Mouse (Mus musculus) liver, adult 2 months (tissue): ENCODE results near the gene Pltp. TPM values are rescaled to one million over a fixed set of nuclear protein-coding genes. Genes with fewer than 3 reads are reported as not detected.

ENCODE experiments used
- DNase-seq: peaks from one replicate; pipeline ENCODE4 v3.0.0-alpha.2; 2011; ENCODE audit warnings: low read depth, low spot score; ENCODE audit errors: extremely low read depth
- H3K27ac ChIP-seq: fragments of 200-500 bp; replicated peaks from 2 replicates; pipeline ENCODE4 v1.5.1; 2012; ENCODE audit warnings: low read depth, mild to moderate bottlenecking, control low read depth, inconsistent platforms, low read length; ENCODE audit not compliant: insufficient read depth
- H3K27me3 ChIP-seq: fragments of 200-500 bp; 2 replicates; pipeline ENCODE4 v1.6.1; 2012; ENCODE audit warnings: mild to moderate bottlenecking, moderate library complexity, low read length, inconsistent platforms; ENCODE audit not compliant: control insufficient read depth, insufficient read depth
- H3K36me3 ChIP-seq: fragments of 200-500 bp; 2 replicates; pipeline ENCODE4 v1.6.1; 2012; ENCODE audit warnings: low read length, inconsistent platforms; ENCODE audit not compliant: control insufficient read depth, insufficient read depth
- H3K4me1 ChIP-seq: fragments of 200-500 bp; 2 replicates; pipeline ENCODE4 v1.6.1; 2011; ENCODE audit warnings: low read length; ENCODE audit not compliant: control insufficient read depth, insufficient read depth
- H3K4me3 ChIP-seq: fragments of 200-500 bp; 2 replicates; pipeline ENCODE4 v1.5.1; 2011; ENCODE audit warnings: low read depth, mild to moderate bottlenecking, control low read depth, low read length, moderate library complexity; ENCODE audit not compliant: insufficient read depth
- H3K79me2 ChIP-seq: fragments of 200-500 bp; 2 replicates; pipeline ENCODE4 v1.6.1; 2012; ENCODE audit warnings: inconsistent platforms, mild to moderate bottlenecking, low read length, moderate library complexity; ENCODE audit not compliant: control insufficient read depth, insufficient read depth
- H3K9ac ChIP-seq: fragments of 200-500 bp; 2 replicates; pipeline ENCODE4 v1.6.1; 2012; ENCODE audit warnings: low read depth, mild to moderate bottlenecking, control low read depth, inconsistent platforms, low read length
- CTCF ChIP-seq: fragments of 200-500 bp; IDR thresholded peaks from 2 replicates; pipeline ENCODE4 v1.5.1; 2011; ENCODE audit warnings: low read depth, low read length, control low read depth
- POLR2A ChIP-seq: fragments of 200-500 bp; IDR thresholded peaks from 2 replicates; pipeline ENCODE4 v1.6.1; 2011; ENCODE audit warnings: low read length, control low read depth; ENCODE audit not compliant: insufficient read depth; ENCODE audit errors: extremely low read depth
- WGBS: fragments of 180-500 bp; shearing (Covaris S2); methylation state at CpG from one replicate; pipeline ENCODE4 v1.1.7; 2018; 5-methylcytosine and 5-hydroxymethylcytosine counted together
- polyA plus RNA-seq: library from polyadenylated mRNA; depleted of rRNA; stranded (reverse); fragments of >200 nt; gene quantifications from 2 replicates; pipeline ENCODE4 v1.2.3, GENCODE M21; 2012; rRNA removed
- total RNA-seq: library from RNA; depleted of rRNA; stranded (reverse); fragments of >200 nt; gene quantifications from 2 replicates; pipeline ENCODE4 v1.2.3, GENCODE M21; 2014; rRNA removed

The Pltp gene
- total and polyA plus RNA-seq, 2 experiments: 22.1 to 92.8 TPM

DNA sequence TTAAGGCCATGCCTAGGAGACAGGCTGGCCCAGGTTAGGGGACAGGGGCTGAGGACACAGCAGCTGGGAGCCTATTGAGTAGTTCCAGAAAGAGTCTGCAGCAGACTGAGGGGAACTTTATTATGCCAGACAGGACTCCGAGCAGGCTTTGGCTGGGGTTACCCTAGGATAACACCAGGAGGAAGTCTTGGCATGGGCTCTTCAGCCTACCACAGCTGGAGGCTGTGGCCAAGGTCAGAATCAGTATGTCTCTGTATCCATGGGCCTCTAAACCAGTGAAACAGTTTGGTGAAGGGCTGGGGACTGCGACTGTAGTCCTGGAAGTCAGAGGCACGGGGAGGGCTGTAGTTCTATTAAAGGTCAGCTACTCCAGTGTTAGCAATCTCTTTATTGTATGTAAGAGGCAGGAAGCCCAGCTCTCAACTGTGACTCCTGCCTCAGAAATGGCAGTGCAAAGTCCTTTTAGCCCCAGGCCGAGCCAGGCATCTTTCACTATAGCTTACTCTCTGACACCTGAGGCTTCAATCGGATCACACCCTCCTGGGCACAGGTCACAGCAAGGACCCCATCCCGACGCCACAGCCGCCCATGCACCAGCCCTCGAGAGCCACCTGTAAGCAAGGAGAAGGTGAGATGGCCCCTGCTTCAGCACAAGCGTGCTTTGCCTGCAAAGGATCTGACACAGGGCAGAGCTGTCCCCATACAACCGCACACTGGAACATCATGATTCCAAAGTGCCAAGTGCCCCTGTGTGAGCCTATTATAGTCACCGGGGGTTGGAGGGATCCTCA, 64.9 kb downstream of the Pltp start:
- Histone ChIP-seq H3K79me2 (no peaks in the 10 kb centered on the region), H3K9ac (no peak overlapping the region), H3K4me1 (peaks cover 13% of the 10 kb centered on the region), H3K36me3 (peaks cover 16% of the 10 kb centered on the region), H3K27ac (no peak overlapping the region), H3K4me3 (no peak overlapping the region), H3K27me3 (no peaks in the 10 kb centered on the region)
- WGBS: 77% methylated on average over 12 of the region's 12 CpGs
- no peak for DNase-seq
- TF ChIP-seq CTCF (no peak), POLR2A (no peak)

- TF ChIP-seq POLR2A (no peak), CTCF (no peak)
- DNase-seq: no peak
- H3K36me3 ChIP-seq: peaks cover 11% of the 10 kb centered on the region
- no peak overlapping the region for H3K4me3 ChIP-seq
- 75% methylated on average over 18 of the region's 18 CpGs for WGBS
- no peaks in the 10 kb centered on the region for H3K27me3 ChIP-seq
- H3K4me1 ChIP-seq: peaks cover 16% of the 10 kb centered on the region
- no peak overlapping the region for H3K9ac ChIP-seq
- H3K27ac ChIP-seq: no peak overlapping the region
- no peaks in the 10 kb centered on the region for H3K79me2 ChIP-seq
Observed at GRCm38 (mm10) chr2:164791841-164792261, 65.7 kb downstream of the Pltp start.

DNA sequence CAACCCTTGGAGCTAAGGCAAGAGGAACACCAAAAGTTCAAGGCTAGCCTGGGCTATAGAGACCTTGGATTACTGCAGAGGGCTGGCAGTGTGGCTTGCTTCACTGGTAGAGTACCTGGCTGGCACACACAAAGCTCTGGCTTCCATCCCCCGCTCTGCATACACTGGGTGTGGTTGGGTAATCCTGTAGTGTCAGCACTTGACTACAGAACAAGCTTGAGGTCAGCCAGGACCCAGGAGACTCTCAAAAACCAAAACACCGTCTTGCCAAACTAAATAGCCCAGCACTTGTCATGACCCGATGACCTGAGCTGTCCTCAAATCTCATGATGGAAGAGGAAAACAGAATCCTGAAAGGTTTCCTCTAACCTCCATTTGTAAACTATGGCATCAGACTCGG, 67.1 kb downstream of the Pltp start:
- Histone ChIP-seq H3K27ac (no peak overlapping the region), H3K79me2 (no peaks in the 10 kb centered on the region), H3K4me3 (no peak overlapping the region), H3K36me3 (peaks cover 7% of the 10 kb centered on the region), H3K9ac (no peak overlapping the region), H3K4me1 (peaks cover 21% of the 10 kb centered on the region), H3K27me3 (no peaks in the 10 kb centered on the region)
- DNase-seq: peak; percentile 99
- WGBS: 18% methylated on average over 4 of the region's 4 CpGs
- no peak for TF ChIP-seq CTCF
- TF ChIP-seq POLR2A: no peak

Other genes starting within 250 kb of the Pltp start
- not detected in 2 replicates for gene Wfdc6b, start 244.2 kb downstream of the Pltp start, total RNA-seq
- not detected in 2 replicates for gene Wfdc6b, start 244.2 kb downstream of the Pltp start, polyA plus RNA-seq
- gene Wfdc8, start 244.1 kb downstream of the Pltp start, total RNA-seq: not detected in 2 replicates
- gene Wfdc8, start 244.1 kb downstream of the Pltp start, polyA plus RNA-seq: not detected in 2 replicates
- not detected in 2 replicates for gene Wfdc16, start 218.9 kb downstream of the Pltp start, total RNA-seq
- gene Wfdc16, start 218.9 kb downstream of the Pltp start, polyA plus RNA-seq: 0.07 TPM in 1 of 2 replicates, not detected in the other
- gene Wfdc10, start 201.7 kb downstream of the Pltp start, total RNA-seq: not detected in 2 replicates
- gene Wfdc10, start 201.7 kb downstream of the Pltp start, polyA plus RNA-seq: not detected in 2 replicates
- not detected in 2 replicates for gene Wfdc9, start 201.1 kb downstream of the Pltp start, total RNA-seq
- not detected in 2 replicates for gene Wfdc9, start 201.1 kb downstream of the Pltp start, polyA plus RNA-seq
- not detected in 2 replicates for gene Wfdc11, start 183.6 kb downstream of the Pltp start, total RNA-seq
- gene Wfdc11, start 183.6 kb downstream of the Pltp start, polyA plus RNA-seq: not detected in 2 replicates
- not detected in 2 replicates for gene Wfdc13, start 172.6 kb downstream of the Pltp start, total RNA-seq
- not detected in 2 replicates for gene Wfdc13, start 172.6 kb downstream of the Pltp start, polyA plus RNA-seq
- gene Spint4, start 159.2 kb downstream of the Pltp start, total RNA-seq: not detected in 2 replicates
- not detected in 2 replicates for gene Spint4, start 159.2 kb downstream of the Pltp start, polyA plus RNA-seq
- not detected in 2 replicates for gene Spint5, start 142.4 kb downstream of the Pltp start, total RNA-seq
- not detected in 2 replicates for gene Spint5, start 142.4 kb downstream of the Pltp start, polyA plus RNA-seq
- gene Wfdc3, start 111.8 kb downstream of the Pltp start, total RNA-seq: 0.09 and 0.81 TPM in 2 replicates
- 0.07 and 0.21 TPM in 2 replicates for gene Wfdc3, start 111.8 kb downstream of the Pltp start, polyA plus RNA-seq
- 11.8 and 12.9 TPM in 2 replicates for gene Dnttip1, start 111.7 kb downstream of the Pltp start, total RNA-seq
- gene Dnttip1, start 111.7 kb downstream of the Pltp start, polyA plus RNA-seq: 11.9 and 17.6 TPM in 2 replicates
- gene Ube2c, start 87.8 kb downstream of the Pltp start, total RNA-seq: 0.18 and 1.9 TPM in 2 replicates
- 1.2 and 1.5 TPM in 2 replicates for gene Ube2c, start 87.8 kb downstream of the Pltp start, polyA plus RNA-seq
- gene Tnnc2, start 77.7 kb downstream of the Pltp start, total RNA-seq: 6.1 TPM in 1 of 2 replicates, not detected in the other
- gene Tnnc2, start 77.7 kb downstream of the Pltp start, polyA plus RNA-seq: not detected in 2 replicates
- gene Snx21, start 71.9 kb downstream of the Pltp start, total RNA-seq: 10.8 and 12.6 TPM in 2 replicates
- 14.4 and 14.6 TPM in 2 replicates for gene Snx21, start 71.9 kb downstream of the Pltp start, polyA plus RNA-seq
- gene Acot8, start 52.8 kb downstream of the Pltp start, total RNA-seq: 19.4 and 25.8 TPM in 2 replicates
- 46.1 and 53.2 TPM in 2 replicates for gene Acot8, start 52.8 kb downstream of the Pltp start, polyA plus RNA-seq
- gene Zswim3, start 52.6 kb downstream of the Pltp start, total RNA-seq: 0.83 and 1.1 TPM in 2 replicates
- 0.73 and 0.82 TPM in 2 replicates for gene Zswim3, start 52.6 kb downstream of the Pltp start, polyA plus RNA-seq
- 0.55 and 0.81 TPM in 2 replicates for gene Zswim1, start 35.0 kb downstream of the Pltp start, total RNA-seq
- gene Zswim1, start 35.0 kb downstream of the Pltp start, polyA plus RNA-seq: 3.2 and 4.4 TPM in 2 replicates
- gene Spata25, start 29.2 kb downstream of the Pltp start, total RNA-seq: 0.18 TPM in 1 of 2 replicates, not detected in the other
- gene Spata25, start 29.2 kb downstream of the Pltp start, polyA plus RNA-seq: not detected in 2 replicates
- 112 and 135 TPM in 2 replicates for gene Ctsa, start 24.8 kb downstream of the Pltp start, total RNA-seq
- gene Ctsa, start 24.8 kb downstream of the Pltp start, polyA plus RNA-seq: 164 and 279 TPM in 2 replicates
- 1.6 and 2.3 TPM in 2 replicates for gene Neurl2, start 24.3 kb downstream of the Pltp start, total RNA-seq
- gene Neurl2, start 24.3 kb downstream of the Pltp start, polyA plus RNA-seq: 4.5 and 5.6 TPM in 2 replicates
- gene Pcif1, start 21.6 kb upstream of the Pltp start, total RNA-seq: 9.1 and 12.9 TPM in 2 replicates
- 20.2 and 21.3 TPM in 2 replicates for gene Pcif1, start 21.6 kb upstream of the Pltp start, polyA plus RNA-seq
- 2.4 and 4.0 TPM in 2 replicates for gene Zfp335, start 54.0 kb upstream of the Pltp start, total RNA-seq
- 13.5 and 18.9 TPM in 2 replicates for gene Zfp335, start 54.0 kb upstream of the Pltp start, polyA plus RNA-seq
- 0.20 and 0.65 TPM in 2 replicates for gene Mmp9, start 83.1 kb upstream of the Pltp start, total RNA-seq
- 0.55 and 0.70 TPM in 2 replicates for gene Mmp9, start 83.1 kb upstream of the Pltp start, polyA plus RNA-seq
- gene Slc12a5, start 103.1 kb upstream of the Pltp start, total RNA-seq: 0.46 and 0.54 TPM in 2 replicates
- gene Slc12a5, start 103.1 kb upstream of the Pltp start, polyA plus RNA-seq: 0.85 and 1.1 TPM in 2 replicates
- gene Ncoa5, start 177.2 kb upstream of the Pltp start, total RNA-seq: 4.3 and 6.8 TPM in 2 replicates
- 9.2 and 11.5 TPM in 2 replicates for gene Ncoa5, start 177.2 kb upstream of the Pltp start, polyA plus RNA-seq
- 0.74 and 1.7 TPM in 2 replicates for gene Cd40, start 197.9 kb upstream of the Pltp start, total RNA-seq
- gene Cd40, start 197.9 kb upstream of the Pltp start, polyA plus RNA-seq: 0.37 and 1.0 TPM in 2 replicates
- not detected in 2 replicates for gene 1700025C18Rik, start 233.0 kb upstream of the Pltp start, total RNA-seq
- gene 1700025C18Rik, start 233.0 kb upstream of the Pltp start, polyA plus RNA-seq: not detected in 2 replicates